Mouse (Mus musculus): ENCODE data around the gene Nid1.

The Nid1 gene

GRCm38 (mm10) chr13:13489861-13490260 is 52.5 kb downstream of the Nid1 start:
- DNase-seq (ENCODE audit: low read depth, low spot score): no peak

- DNase-seq (ENCODE audit: low read depth, low spot score): no peak
These were observed 54.8 kb downstream of the Nid1 start for GRCm38 (mm10) chr13:13492151-13492550.

GRCm38 (mm10) chr13:13493517-13493916 is 56.2 kb downstream of the Nid1 start:
- DNase-seq (ENCODE audit: low read depth, low spot score): no peak

GRCm38 (mm10) chr13:13498022-13498421 is 60.7 kb downstream of the Nid1 start:
- DNase-seq (ENCODE audit: low read depth, low spot score): no peak

- DNase-seq (ENCODE audit: low read depth, low spot score): no peak
These were observed 65.1 kb downstream of the Nid1 start for GRCm38 (mm10) chr13:13502406-13502805.

GRCm38 (mm10) chr13:13503695-13504386 is 66.5 kb downstream of the Nid1 start:
- peak; percentile 73 for DNase-seq (ENCODE audit: low read depth, low spot score)

GRCm38 (mm10) chr13:13505063-13505462 is 67.7 kb downstream of the Nid1 start:
- DNase-seq (ENCODE audit: low read depth, low spot score): no peak

GRCm38 (mm10) chr13:13506556-13506955 is 69.2 kb downstream of the Nid1 start:
- DNase-seq (ENCODE audit: low read depth, low spot score): no peak

- no peak for DNase-seq (ENCODE audit: low read depth, low spot score)
These were observed 77.5 kb downstream of the Nid1 start for GRCm38 (mm10) chr13:13514861-13515260.

GRCm38 (mm10) chr13:13516376-13517225 is 79.2 kb downstream of the Nid1 start:
- DNase-seq (ENCODE audit: low read depth, low spot score): peak; percentile 54

- DNase-seq (ENCODE audit: low read depth, low spot score): no peak
These were observed 80.8 kb downstream of the Nid1 start for GRCm38 (mm10) chr13:13518114-13518513.

GRCm38 (mm10) chr13:13520436-13520835 is 83.1 kb downstream of the Nid1 start:
- no peak for DNase-seq (ENCODE audit: low read depth, low spot score)

GRCm38 (mm10) chr13:13523625-13524584 is 86.6 kb downstream of the Nid1 start:
- DNase-seq (ENCODE audit: low read depth, low spot score): no peak

GRCm38 (mm10) chr13:13525205-13525604 is 87.9 kb downstream of the Nid1 start:
- DNase-seq (ENCODE audit: low read depth, low spot score): no peak

GRCm38 (mm10) chr13:13525877-13526276 is 88.5 kb downstream of the Nid1 start:
- DNase-seq (ENCODE audit: low read depth, low spot score): no peak

GRCm38 (mm10) chr13:13529115-13529542 is 91.8 kb downstream of the Nid1 start:
- DNase-seq (ENCODE audit: low read depth, low spot score): no peak

GRCm38 (mm10) chr13:13530913-13531312 is 93.6 kb downstream of the Nid1 start:
- no peak for DNase-seq (ENCODE audit: low read depth, low spot score)

- no peak for DNase-seq (ENCODE audit: low read depth, low spot score)
These were observed 94.6 kb downstream of the Nid1 start for GRCm38 (mm10) chr13:13531923-13532322.

- no peak for DNase-seq (ENCODE audit: low read depth, low spot score)
These were observed 99.2 kb downstream of the Nid1 start for GRCm38 (mm10) chr13:13536555-13536954.

- no peak for DNase-seq (ENCODE audit: low read depth, low spot score)
These were observed 100.1 kb downstream of the Nid1 start for GRCm38 (mm10) chr13:13537272-13538015.

Measured in skeletal muscle tissue, adult 2 months (tissue).